Mouse (Mus musculus) cerebellum, adult 8-10 months (tissue): ENCODE data around the gene Spin2c.

ENCODE experiments used
- DNase-seq: peaks from one replicate; pipeline ENCODE4 v3.0.0; 2022

Spin2c gene

GRCm38 (mm10) chrX:153831951-153832561, at the start of gene Spin2c:
Spin2c (plus strand) TSS chrX:153832225.
- peak; percentile 39 for DNase-seq

GRCm38 (mm10) chrX:153832606-153833005, 581 bp downstream of the Spin2c start:
- DNase-seq: no peak
